Mouse (Mus musculus) erythroblast, adult 5-6 weeks (primary cell): ENCODE results near the gene Hand1. TPM values are rescaled to one million over a fixed set of nuclear protein-coding genes. Genes with fewer than 3 reads are reported as not detected.
A peak's percentile ranks its signal among the peaks of the same experiment; 100 is the strongest.
"Not testable (repeated sequence)": the region's sequence is repeated elsewhere in the genome, so short reads cannot be mapped to it uniquely, and the experiment has no call there.

ENCODE experiments used
- ATAC-seq: replicated peaks from 2 replicates; pipeline ENCODE4 v1.8.0; 2016; ENCODE audit warnings: moderate number of reproducible peaks, mild to moderate bottlenecking, moderate TSS enrichment, inconsistent platforms; ENCODE audit not compliant: poor library complexity, low FRiP score, severe bottlenecking
- total RNA-seq, 2 experiments: library from RNA; stranded (forward) in 1 of 2; stranded (reverse) in 1 of 2; fragments of 150-400 nt in 1 of 2; fragments of 200-764, 138-1000 nt in 1 of 2; gene quantifications; 2 replicates each; pipeline versions ENCODE4 v1.2.3 to v1.2.4; 2015 to 2017; ENCODE audit warnings: low replicate concordance in 2 of 2

The Hand1 gene
- total RNA-seq, 2 experiments from 2014 or later = not detected

DNA sequence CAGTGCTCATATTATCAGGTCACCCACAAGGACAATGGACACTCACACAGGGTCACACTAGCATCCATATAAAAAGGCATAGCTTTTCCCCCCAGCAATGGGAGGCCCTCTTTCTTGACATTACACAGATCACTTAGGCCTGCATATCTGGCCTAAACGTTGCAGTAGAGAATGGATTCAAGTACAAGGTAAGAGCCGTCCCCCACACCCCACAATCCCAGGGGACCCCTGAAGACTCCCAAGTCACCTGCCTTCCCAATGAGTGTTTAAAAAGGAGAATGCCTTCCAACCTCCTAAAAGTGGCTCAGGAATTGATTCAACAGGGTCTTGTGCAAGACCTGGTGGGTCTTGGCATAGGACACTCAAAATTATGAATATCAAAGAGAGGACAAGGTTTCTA is 2.7 kb upstream of the Hand1 start:
- ATAC-seq = no peak

DNA sequence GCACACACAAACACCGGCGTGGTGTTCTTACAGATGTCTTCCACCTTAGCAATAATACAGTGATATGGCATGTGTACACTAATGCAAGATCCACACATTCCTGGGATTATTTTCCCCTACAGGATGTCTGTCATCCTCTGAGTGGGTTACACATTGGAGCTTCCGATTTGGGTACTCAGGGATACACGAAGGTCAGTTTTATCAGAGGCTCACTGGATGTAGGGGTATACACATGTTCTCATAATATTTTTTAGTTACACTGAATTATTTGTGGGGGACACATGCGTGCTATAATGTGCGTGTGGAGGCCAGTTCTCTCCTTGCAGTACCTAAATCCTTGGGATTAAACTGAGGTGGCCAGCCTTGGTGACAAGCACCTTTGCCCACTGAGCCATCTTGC is 1.4 kb upstream of the Hand1 start:
- no peak for ATAC-seq

DNA sequence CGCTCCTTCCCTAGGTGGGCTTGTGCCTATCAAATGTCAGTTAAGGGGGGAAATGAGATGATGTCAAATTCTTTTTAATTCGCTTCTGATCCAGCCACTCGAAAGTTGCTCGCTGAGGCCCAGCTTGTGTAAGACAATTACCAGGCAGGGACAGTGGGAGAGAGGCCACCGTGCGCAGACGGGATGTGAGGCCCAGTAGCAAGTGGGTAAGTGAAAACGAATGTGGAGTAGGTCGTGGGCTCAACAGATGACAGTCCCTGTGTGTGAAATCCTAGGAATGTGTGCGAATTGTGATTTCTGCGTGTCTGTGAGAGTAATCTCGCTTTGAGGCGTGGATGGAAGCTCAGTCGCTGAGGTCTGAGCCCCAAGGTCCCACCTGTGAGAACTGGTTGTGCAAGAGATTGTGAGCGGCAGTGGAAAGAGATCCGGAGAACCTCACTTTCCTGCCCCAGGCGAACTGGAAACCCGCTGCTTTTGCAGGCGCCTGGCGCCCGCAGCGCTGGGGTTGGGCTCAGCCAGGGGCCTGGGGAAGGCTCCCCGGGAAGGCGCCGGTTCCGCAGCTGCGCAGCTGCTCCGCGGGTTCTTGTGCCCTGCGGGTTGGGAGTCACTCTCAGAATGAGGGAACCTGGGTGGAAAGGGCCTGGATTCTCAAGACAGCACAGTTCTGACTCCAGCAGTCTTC is 819 bp upstream of the Hand1 start:
- ATAC-seq = no peak

DNA sequence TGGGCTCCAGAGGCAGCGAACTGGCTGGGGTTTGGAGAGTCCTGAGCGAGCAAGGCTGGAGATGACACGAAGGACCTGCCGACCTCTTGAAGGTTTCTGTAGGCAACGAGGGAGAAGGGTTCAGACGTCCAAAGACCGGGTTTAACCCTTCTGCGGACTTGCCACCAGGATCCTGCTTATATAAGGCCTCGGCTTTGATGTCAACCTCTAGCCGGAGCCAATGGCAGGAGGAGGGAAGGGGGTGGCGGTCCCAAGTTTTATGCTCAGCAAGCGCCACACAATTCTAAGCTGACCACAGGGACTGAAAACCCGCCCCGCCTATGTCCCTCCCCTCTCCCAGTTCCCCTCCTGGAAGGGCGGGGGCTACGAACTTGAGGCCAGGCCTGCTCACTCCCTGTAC is 757 bp downstream of the Hand1 start:
- no peak for ATAC-seq

GRCm38 (mm10) chr11:57831281-57831781 is 1.3 kb downstream of the Hand1 start:
- ATAC-seq = no peak

DNA sequence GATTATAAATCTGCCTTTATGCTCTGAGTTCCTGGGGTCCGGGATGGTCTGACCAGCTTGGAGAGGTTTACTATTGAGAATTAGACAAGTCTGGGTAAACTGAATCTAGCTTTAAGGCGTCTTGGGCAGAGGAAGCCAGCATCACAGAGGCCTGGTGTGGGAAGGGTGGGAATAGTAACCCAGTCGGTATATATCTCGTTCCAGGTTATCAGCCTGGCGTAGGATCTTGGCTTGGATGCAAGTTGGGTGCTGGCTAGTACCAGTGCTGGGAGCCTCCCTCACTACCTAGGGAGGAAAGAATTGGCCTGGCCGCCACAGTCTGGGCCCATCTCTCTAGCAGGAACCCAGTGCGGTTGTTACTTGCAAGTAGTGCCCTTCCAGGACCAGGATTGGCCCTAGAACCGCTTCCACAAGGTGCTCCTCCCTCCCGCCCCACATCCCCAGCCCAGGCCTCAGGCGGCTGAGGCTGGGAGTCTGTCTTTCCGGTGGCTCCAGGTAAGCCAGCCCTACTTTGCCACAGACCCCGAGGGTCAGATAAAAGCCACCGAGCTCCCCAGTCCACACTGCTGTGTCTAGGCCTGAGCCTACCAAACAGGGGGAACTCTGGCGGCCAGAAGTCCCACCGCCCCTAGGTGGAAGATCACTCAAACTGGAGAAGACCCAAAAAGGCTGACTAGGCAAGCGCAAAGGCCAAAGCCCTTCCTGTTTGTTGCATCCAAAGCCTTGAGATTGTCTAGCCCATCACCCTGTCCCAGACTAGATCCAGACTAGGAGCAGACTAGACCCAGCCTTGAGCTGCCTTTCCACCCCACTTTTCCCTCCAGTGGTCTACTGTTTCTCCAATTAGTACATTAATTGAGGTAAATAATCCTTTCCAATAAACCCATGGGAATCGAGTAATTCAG is 2.5 kb downstream of the Hand1 start:
- ATAC-seq = 0 out of 2 replicates have a peak, but pooled peaks have one; percentile 15

DNA sequence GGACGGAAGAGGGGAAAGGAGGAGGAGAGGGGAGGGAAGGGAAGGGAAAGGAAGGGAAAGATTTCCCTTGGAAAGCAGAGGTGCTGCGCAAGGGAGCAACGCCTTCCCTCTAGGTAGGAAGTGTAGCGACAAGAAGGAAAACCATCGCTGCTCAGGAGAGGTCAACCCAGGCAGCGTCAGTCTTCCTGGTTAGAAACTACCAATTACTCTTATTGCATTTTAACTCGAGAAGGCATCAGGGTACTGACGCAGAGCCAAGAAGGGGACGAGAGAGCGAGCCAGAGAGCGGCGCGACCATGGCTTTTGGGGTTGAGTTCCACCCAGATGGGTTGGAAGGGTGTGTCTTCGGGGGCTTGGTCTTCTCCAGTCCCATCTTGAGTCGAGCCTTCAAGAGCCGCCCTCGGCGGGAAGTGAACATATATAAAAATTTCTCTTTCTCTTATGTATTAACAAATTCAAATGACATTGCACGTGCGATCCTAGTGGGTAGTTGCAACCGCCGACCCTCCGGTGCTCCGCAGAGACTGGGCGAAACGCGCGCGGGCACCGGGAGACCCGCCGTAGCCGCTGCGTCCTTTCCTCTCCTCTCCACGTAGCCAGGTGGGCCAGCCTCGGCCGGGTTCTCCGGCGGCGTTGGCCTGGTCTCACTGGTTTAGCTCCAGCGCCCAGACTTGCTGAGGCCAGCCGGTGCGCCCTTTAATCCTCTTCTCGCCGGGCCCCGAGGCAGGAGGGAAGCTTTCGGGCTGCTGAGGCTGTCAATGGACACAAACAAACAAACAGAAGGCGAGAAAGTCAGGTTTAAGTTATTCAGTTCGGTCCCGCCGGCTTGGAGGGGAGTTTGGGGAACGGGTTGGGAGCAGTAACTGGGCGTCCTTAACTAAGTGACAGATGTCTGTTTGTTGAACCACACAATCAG is 3.4 kb downstream of the Hand1 start:
- ATAC-seq = no peak

DNA sequence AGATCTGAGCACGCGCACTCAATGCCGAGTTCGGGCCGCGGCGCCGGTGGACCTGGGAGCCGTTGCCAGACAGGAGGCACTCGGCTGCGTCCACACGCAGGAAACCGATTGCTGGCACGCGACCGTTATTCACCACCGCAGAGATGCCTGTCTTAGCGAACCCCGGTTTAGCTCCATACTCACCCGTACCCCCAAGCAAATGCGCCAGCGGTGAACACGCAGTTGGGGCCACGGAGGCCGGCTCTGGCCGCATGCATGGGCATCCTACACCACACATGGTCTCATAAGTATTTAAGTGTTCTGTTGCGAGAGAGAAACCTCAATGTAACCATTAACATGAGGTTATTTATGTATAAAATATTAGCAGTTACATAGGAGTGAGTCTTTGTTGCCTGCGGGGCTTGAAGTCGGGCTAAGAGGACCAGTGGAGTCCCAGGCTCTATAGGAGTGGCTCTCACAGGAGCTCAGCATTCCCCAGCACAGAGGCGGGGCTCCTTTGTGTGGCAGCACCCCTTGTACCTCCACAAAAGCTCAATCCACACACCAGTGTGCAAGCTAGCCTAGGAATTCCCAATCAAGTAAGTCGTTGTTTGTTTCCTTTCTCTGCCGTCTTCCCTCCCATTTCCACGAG is 4.6 kb downstream of the Hand1 start:
- no peak for ATAC-seq

DNA sequence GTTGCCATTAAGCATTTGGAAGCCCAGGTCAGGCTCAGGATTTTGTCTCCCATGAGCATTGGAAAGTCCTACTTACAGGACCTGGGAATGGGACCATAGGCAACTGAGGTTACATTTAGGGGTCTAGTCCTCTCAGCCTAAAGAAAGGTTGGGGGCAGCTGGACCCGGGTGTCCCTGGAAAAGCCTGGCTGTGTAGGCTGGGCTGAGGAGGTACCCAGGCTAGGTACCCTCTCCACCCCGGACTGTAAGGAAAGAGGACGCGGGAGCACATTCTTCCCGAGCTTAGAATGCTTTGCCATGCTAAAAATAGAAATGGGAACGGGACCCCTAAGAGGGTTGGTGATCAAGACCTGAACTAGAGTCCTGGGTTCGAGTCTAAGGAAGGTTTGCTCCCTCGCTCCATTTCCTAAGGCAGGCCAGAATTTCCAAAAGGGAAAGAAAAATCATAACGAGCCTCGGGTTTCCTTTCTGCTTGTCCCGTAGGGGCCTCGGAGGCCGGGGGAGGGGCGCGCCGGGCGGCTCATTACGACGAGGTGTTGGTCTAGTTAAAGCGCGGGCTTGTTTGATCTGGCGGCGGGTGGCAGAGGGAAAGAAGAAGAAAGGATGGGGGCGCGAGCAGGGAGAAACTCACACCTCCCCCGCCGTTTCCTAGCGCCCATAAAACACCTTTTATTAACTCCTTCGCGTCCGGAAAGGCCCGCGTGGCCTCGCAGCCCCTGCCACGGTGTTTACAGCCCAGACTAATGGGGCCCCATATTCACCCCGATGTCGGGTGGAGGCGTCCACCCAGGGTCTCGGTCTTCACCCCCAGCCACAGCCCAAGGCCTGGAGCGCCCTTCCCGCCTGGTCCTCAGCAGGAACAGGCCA is 5.3 kb downstream of the Hand1 start:
- ATAC-seq = no peak

- ATAC-seq = not testable (repeated sequence)
These were observed 7.4 kb downstream of the Hand1 start for GRCm38 (mm10) chr11:57825234-57825633.

GRCm38 (mm10) chr11:57823714-57824113 is 8.9 kb downstream of the Hand1 start:
- no peak for ATAC-seq

DNA sequence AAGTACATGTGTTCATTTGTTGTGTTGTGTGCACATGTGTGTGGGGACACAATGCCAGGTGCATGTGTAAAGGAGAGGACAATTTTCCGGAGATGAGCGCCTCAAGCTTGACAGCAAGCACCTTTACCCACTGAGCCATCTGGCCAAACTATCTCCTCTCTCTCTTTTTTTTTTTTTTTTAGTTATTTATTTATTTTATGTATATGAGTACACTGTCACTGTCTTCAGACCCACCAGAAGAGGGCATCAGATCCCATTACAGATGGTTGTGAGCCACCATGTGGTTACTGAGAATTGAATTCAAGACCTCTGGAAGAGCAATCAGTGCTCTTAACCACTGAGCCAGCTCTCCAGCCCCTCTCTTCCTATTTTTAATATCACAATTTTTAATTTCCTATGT is 9.5 kb downstream of the Hand1 start:
- ATAC-seq = not testable (repeated sequence)

GRCm38 (mm10) chr11:57819999-57820581 is 12.5 kb downstream of the Hand1 start:
- ATAC-seq = peak; percentile 63

DNA sequence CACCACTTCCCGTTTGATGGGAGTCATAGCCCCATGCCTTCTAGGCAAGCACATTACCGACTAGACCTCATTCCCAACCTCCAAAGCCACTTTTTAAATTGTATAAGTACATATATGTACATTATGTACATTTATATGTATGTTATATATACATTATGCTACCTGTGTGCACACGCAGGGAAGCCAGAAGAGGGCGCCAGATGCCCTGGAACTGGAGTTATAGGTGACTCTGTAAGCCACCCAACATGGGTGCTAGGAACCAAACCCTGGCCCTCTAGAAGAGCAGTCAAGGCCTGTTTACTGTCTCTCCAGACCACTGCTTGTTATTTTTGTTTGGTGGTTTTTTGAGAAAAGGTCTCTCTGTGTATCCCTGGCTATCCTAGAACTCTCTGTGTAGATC is 14.4 kb downstream of the Hand1 start:
- ATAC-seq = no peak

- ATAC-seq = no peak
These were observed 19.0 kb downstream of the Hand1 start for GRCm38 (mm10) chr11:57813641-57814040.

- peak; percentile 87 for ATAC-seq
These were observed 20.4 kb downstream of the Hand1 start for GRCm38 (mm10) chr11:57812212-57812611.

DNA sequence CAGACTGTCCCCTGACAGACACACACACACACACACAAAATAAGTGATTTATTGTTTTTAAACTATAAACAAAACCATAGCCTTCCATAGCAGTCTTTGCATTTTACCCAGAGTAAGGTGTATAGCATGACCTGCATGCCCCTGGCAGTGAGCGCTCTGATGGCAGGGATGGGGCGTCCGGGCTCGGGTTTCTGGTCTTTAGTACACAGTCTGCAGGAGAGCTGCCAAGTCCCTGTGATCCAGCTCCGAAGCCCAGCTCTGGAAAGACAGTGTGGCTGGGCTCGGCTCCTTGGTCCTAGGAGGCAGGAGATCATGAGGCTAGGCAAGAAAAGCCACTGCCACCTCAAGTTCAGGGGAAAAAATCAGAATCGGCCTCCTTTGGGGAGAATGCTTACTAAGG is 21.6 kb downstream of the Hand1 start:
- no peak for ATAC-seq

DNA sequence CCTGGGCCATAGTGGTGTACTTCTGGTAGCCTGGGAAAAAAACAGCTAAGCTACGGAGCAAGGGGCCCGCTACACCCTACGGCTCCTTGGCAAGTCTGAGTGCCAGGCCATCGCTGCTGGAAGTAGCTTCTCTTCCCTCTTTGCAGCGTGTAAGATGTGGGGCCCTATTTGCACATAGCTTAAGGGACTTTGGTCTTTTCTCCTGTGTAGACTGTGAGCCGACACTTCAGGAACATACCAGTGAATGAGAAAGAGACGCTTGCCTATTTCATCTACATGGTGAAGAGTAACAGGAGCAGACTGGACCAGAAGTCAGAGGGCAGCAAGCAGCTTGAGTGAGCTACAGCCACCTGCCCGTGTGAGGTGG is 22.9 kb downstream of the Hand1 start:
- ATAC-seq = no peak
